ENCODE assay signal across 10 mouse cellular contexts in the genomic region with DNA sequence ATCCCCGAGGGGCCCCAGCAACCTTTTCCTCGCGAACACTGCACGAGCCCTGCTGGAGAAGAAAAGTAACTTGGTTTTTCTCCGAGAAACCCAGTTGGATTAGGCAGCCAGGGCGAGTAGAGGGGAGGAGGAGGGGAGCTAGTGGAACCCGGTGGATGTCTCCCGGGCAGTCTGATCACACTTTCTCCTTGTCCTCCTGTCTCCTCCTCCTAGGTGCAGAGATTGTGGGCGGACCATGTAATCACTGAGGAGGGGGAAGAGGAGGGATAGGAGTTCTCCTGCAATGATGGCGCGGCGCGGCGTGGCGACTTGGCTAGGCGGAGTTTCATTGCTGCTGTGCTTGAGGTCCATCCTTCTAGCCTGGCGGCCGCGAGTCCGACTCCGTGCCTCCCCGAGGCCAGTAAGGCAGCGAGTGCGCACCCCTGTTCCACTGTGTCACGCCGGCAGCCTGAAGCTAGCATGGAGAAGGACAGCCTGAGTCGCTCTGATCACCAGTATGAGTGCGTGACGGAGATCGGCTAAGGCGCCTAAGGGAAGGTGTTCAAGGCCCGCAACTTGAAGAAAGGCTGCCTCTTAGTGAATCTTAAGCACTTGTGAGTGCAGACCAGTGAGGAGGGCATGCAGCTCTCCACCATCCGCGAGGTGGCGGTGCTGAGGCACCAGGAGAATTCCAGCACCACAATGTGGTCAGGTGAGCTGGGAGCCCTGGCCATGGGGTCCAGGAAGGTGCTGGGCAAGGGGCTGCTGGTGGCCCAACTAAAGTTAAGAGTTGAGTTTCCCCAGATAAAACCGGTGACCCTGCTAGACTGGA. TPM values are rescaled to one million over a fixed set of nuclear protein-coding genes. Genes with fewer than 3 reads are reported as not detected.
DNase-seq lines count a peak whose midpoint lies in the region; ATAC-seq lines count a peak whose summit lies in the region.
"Not testable (repeated sequence)": the region's sequence is repeated elsewhere in the genome, so short reads cannot be mapped to it uniquely, and the experiment has no call there.
"Had no signal": no experiment of that assay in that cellular context is flagged by ENCODE, and none has a peak within 500 bp of the region (broad histone marks: within the 10 kb centered on the region; RNA-seq: fewer than 3 reads in every experiment).

No protein-coding gene starts in this region.

- ATAC-seq in forebrain, embryonic 11.5 days (replicated peaks; ENCODE audit: low FRiP score), result peak; percentile 96
- ATAC-seq in heart, embryonic 11.5 days (replicated peaks; ENCODE audit: insufficient number of reproducible peaks, low FRiP score, low TSS enrichment), result peak; percentile 55; the same call in 1 of the 2 replicates
- peak; percentile 96 for ATAC-seq in neural tube, embryonic 14.5 days (ENCODE audit: low read depth)

- not testable (repeated sequence) for H3K27ac ChIP-seq in forebrain, embryonic 11.5 days (ENCODE audit: low read depth, low read length); heart, embryonic 11.5 days (ENCODE audit: low read depth, low read length); neural tube, embryonic 14.5 days (ENCODE audit: low read depth, low read length)

- not testable (repeated sequence) for H3K9me3 ChIP-seq in forebrain, embryonic 11.5 days (ENCODE audit: control insufficient read depth, low read length); heart, embryonic 11.5 days (replicated peaks; ENCODE audit: control insufficient read depth, low read length); neural tube, embryonic 14.5 days (ENCODE audit: control insufficient read depth, low read length)

- H3K27me3 ChIP-seq in forebrain, embryonic 11.5 days (ENCODE audit: control insufficient read depth, insufficient read depth, low read length); heart, embryonic 11.5 days (ENCODE audit: control insufficient read depth, insufficient read depth, low read length); neural tube, embryonic 14.5 days (ENCODE audit: control insufficient read depth, insufficient read depth, low read length): not testable (repeated sequence)

- peak overlapping the region; percentile 42 for H3K4me2 ChIP-seq in forebrain, embryonic 11.5 days (ENCODE audit: low read depth, low read length, severe bottlenecking)
- peak overlapping the region; percentile 58 for H3K4me2 ChIP-seq in heart, embryonic 11.5 days
- peak overlapping the region; percentile 30 for H3K4me2 ChIP-seq in neural tube, embryonic 14.5 days (ENCODE audit: low read depth, low read length)

- peak overlapping the region; percentile 14; the same call in 1 of the 2 replicates for H3K4me3 ChIP-seq in forebrain, embryonic 11.5 days (ENCODE audit: low read depth, low read length)
- peak overlapping the region; percentile 27 for H3K4me3 ChIP-seq in heart, embryonic 11.5 days (ENCODE audit: low read depth, low read length)
- H3K4me3 ChIP-seq in neural tube, embryonic 14.5 days (ENCODE audit: low read depth, low read length), result peak overlapping the region; percentile 22

- not testable (repeated sequence) for H3K4me1 ChIP-seq in forebrain, embryonic 11.5 days (replicated peaks; ENCODE audit: control insufficient read depth, insufficient read depth, low read length); heart, embryonic 11.5 days (ENCODE audit: control insufficient read depth, insufficient read depth, low read length); neural tube, embryonic 14.5 days (ENCODE audit: control insufficient read depth, insufficient read depth, low read length)

- WGBS in forebrain, embryonic 11.5 days, result under 1% methylated on average over 19 of the region's 36 CpGs
- 0% methylated on average over 21 of the region's 36 CpGs for WGBS in heart, embryonic 11.5 days (ENCODE audit: insufficient replicate concordance)
- WGBS in neural tube, embryonic 14.5 days, result under 1% methylated on average over 17 of the region's 36 CpGs

- H3K9ac ChIP-seq in forebrain, embryonic 11.5 days (ENCODE audit: low read length); heart, embryonic 11.5 days (ENCODE audit: low read depth, low read length); neural tube, embryonic 14.5 days (replicated peaks; ENCODE audit: low read depth, low read length): not testable (repeated sequence)

- not testable (repeated sequence) for H3K36me3 ChIP-seq in forebrain, embryonic 11.5 days (ENCODE audit: control insufficient read depth, insufficient read depth, low read length); heart, embryonic 11.5 days (ENCODE audit: control insufficient read depth, insufficient read depth, low read length); neural tube, embryonic 14.5 days (ENCODE audit: control insufficient read depth, insufficient read depth, low read length)

- DNase-seq in brain, adult 2 months (ENCODE audit: low read depth, low spot score), result peak; percentile 6
- DNase-seq in forebrain, embryonic 11.5 days (ENCODE audit: low spot score), result peak; percentile 63
- peak; percentile 61 for DNase-seq in kidney, adult 18-20 months
- peak; percentile 36 to 38 for DNase-seq in layer of hippocampus, postnatal 36 days
- peak; percentile 14 for DNase-seq in lung, adult 18-20 months
- peak; percentile 26 for DNase-seq in urinary bladder, postnatal 14 days (ENCODE audit: low spot score)

RNA-seq across cellular contexts. Expression of gene Gm2832, which starts 13.6 kb away (rescaled TPM):
- not detected in 2 replicates for polyA plus RNA-seq in forebrain, embryonic 11.5 days (2014; fragmentation: Nextera tagmentation; extraction: Ambion mirVana)
- not detected in 2 replicates for polyA plus RNA-seq in heart, embryonic 11.5 days (2014; fragmentation: Nextera tagmentation; extraction: Ambion mirVana)
- not detected for total RNA-seq in layer of hippocampus, postnatal 36 days (2021)
- polyA plus RNA-seq in neural tube, embryonic 14.5 days (2014; fragmentation: Nextera tagmentation; extraction: Ambion mirVana), result 0.33 and 0.49 TPM in 2 replicates
- total RNA-seq: common myeloid progenitor, adult 5-6 weeks had no signal
- polyA plus RNA-seq: inflammation-experienced regulatory T-cells, adult 6 months had no signal

Comparison
In these comparisons a context has a peak if more than half of its experiments do, and no peak if none do; other contexts are left out.
1. DNase-seq: peak in every context shown above with its lines; median percentile 63 in forebrain, embryonic 11.5 days; 61 in kidney, adult 18-20 months; 37 in layer of hippocampus, postnatal 36 days; 26 in urinary bladder, postnatal 14 days; 14 in lung, adult 18-20 months; 6 in brain, adult 2 months.